Mouse (Mus musculus): ENCODE data around the gene Mpdu1.
A peak's percentile ranks its signal among the peaks of the same experiment; 100 is the strongest.

Mpdu1 gene

GRCm38 (mm10) chr11:69689891-69690290, 27.4 kb upstream of the Mpdu1 start:
- no peak for DNase-seq

GRCm38 (mm10) chr11:69687061-69687460, 24.6 kb upstream of the Mpdu1 start:
- no peak for DNase-seq

GRCm38 (mm10) chr11:69686377-69686776, 23.9 kb upstream of the Mpdu1 start:
- peak; percentile 83 for DNase-seq

GRCm38 (mm10) chr11:69685526-69686148, 23.2 kb upstream of the Mpdu1 start, which contains the start of gene Tnfsf13:
Tnfsf13 (minus strand) TSS chr11:69685784.
- peak; percentile 94 for DNase-seq

GRCm38 (mm10) chr11:69684936-69685335, 22.5 kb upstream of the Mpdu1 start:
- DNase-seq = no peak

- no peak for DNase-seq
Observed at GRCm38 (mm10) chr11:69684128-69684745, 21.8 kb upstream of the Mpdu1 start.

- DNase-seq = no peak
Observed at GRCm38 (mm10) chr11:69683576-69683975, 21.1 kb upstream of the Mpdu1 start.

GRCm38 (mm10) chr11:69682840-69683533, 20.5 kb upstream of the Mpdu1 start:
- DNase-seq = peak; percentile 91

- no peak for DNase-seq
Observed at GRCm38 (mm10) chr11:69682209-69682839, 19.9 kb upstream of the Mpdu1 start.

GRCm38 (mm10) chr11:69681314-69682208, 19.1 kb upstream of the Mpdu1 start, which contains the start of gene Senp3:
Senp3 (minus strand) TSS chr11:69682084.
- DNase-seq = peak; percentile 94

- DNase-seq = no peak
Observed at GRCm38 (mm10) chr11:69680136-69680855, 17.9 kb upstream of the Mpdu1 start.

GRCm38 (mm10) chr11:69679144-69679543, 16.7 kb upstream of the Mpdu1 start:
- no peak for DNase-seq

GRCm38 (mm10) chr11:69672211-69672706, 9.8 kb upstream of the Mpdu1 start, which contains the start of gene Eif4a1:
Eif4a1 (minus strand) TSS chr11:69672423.
- DNase-seq = peak; percentile 100

GRCm38 (mm10) chr11:69671726-69672124, 9.3 kb upstream of the Mpdu1 start:
- no peak for DNase-seq

GRCm38 (mm10) chr11:69670786-69671725, 8.6 kb upstream of the Mpdu1 start:
- DNase-seq = peak; percentile 96

- DNase-seq = peak; percentile 19
Observed at GRCm38 (mm10) chr11:69666665-69667005, 4.2 kb upstream of the Mpdu1 start.

GRCm38 (mm10) chr11:69665961-69666664, 3.7 kb upstream of the Mpdu1 start, which contains the start of gene Cd68:
Cd68 (minus strand) TSS chr11:69666153.
- DNase-seq = peak; percentile 37

GRCm38 (mm10) chr11:69665457-69665960, 3.1 kb upstream of the Mpdu1 start:
- DNase-seq = peak; percentile 34

GRCm38 (mm10) chr11:69664841-69665240, 2.4 kb upstream of the Mpdu1 start:
- peak; percentile 47 for DNase-seq

All from cerebellum, adult 9-10 months (tissue).